Mouse (Mus musculus): ENCODE measurements around the gene Lyst. TPM values are rescaled to one million over a fixed set of nuclear protein-coding genes. Genes with fewer than 3 reads are reported as not detected.

Lyst gene
- polyA plus RNA-seq, 1 experiment from 2014 or later = 2.8 TPM

GRCm38 (mm10) chr13:13808337-13809132 lies 218.3 kb downstream of the Lyst start:
- Histone ChIP-seq H3K4me3 (ENCODE audit: low read depth, low read length) (no peak overlapping the region), H3K27ac (ENCODE audit: low read depth, low read length) (no peak overlapping the region), H3K4me2 (ENCODE audit: low read length) (no peak overlapping the region), H3K9ac (ENCODE audit: low read length) (no peak overlapping the region), H3K9me3 (replicated peaks; ENCODE audit: control insufficient read depth, low read length) (no peaks in the 10 kb centered on the region), H3K36me3 (ENCODE audit: control insufficient read depth, insufficient read depth, low read length) (no peaks in the 10 kb centered on the region), H3K4me1 (ENCODE audit: control insufficient read depth, insufficient read depth, low read length) (no peaks in the 10 kb centered on the region), H3K27me3 (replicated peaks; ENCODE audit: control insufficient read depth, insufficient read depth, low read length) (no peaks in the 10 kb centered on the region)
- ATAC-seq (peak; percentile 69), DNase-seq (ENCODE audit: low spot score) (peak; percentile 61)
- 33% methylated on average over 11 of the region's 11 CpGs for WGBS

DNA sequence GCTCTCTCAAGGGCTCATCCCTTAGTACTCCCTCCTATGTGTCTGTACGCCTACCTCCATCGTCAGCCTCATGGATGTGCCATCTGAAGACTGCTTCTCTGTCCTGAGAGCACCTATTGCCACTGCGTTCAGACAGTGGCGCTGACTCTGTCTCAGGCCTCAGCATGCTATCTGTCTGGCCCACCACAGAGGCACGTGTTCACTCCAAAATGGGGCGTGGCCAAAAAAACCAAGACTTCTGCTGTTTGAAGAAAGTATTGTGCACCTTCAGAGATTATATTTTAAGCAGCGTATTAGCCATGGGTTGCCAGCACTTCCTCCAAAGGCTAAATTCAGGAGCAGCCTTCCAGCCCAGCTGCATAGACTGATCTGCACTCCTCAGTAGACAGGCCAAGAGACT lies 220.7 kb downstream of the Lyst start:
- WGBS = 85% methylated on average over 7 of the region's 7 CpGs

GRCm38 (mm10) chr13:13818696-13819095 lies 228.5 kb downstream of the Lyst start:
- H3K27me3 ChIP-seq (replicated peaks; ENCODE audit: control insufficient read depth, insufficient read depth, low read length) = no peaks in the 10 kb centered on the region
- H3K4me2 ChIP-seq (ENCODE audit: low read length) = no peak overlapping the region
- no peak overlapping the region for H3K9ac ChIP-seq (ENCODE audit: low read length)
- WGBS = 89% methylated on average over 3 of the region's 3 CpGs
- DNase-seq (ENCODE audit: low spot score) (no peak), ATAC-seq (no peak)
- no peaks in the 10 kb centered on the region for H3K4me1 ChIP-seq (ENCODE audit: control insufficient read depth, insufficient read depth, low read length)
- H3K9me3 ChIP-seq (replicated peaks; ENCODE audit: control insufficient read depth, low read length) = no peaks in the 10 kb centered on the region
- H3K27ac ChIP-seq (ENCODE audit: low read depth, low read length) = no peak overlapping the region
- H3K4me3 ChIP-seq (ENCODE audit: low read depth, low read length) = no peak overlapping the region
- no peaks in the 10 kb centered on the region for H3K36me3 ChIP-seq (ENCODE audit: control insufficient read depth, insufficient read depth, low read length)

More for the DNA sequence above, 220.7 kb downstream of the Lyst start:
- Histone ChIP-seq H3K9ac (ENCODE audit: low read length) (no peak overlapping the region), H3K4me2 (ENCODE audit: low read length) (no peak overlapping the region), H3K4me3 (ENCODE audit: low read depth, low read length) (no peak overlapping the region), H3K27me3 (replicated peaks; ENCODE audit: control insufficient read depth, insufficient read depth, low read length) (no peaks in the 10 kb centered on the region), H3K9me3 (replicated peaks; ENCODE audit: control insufficient read depth, low read length) (no peaks in the 10 kb centered on the region), H3K36me3 (ENCODE audit: control insufficient read depth, insufficient read depth, low read length) (no peaks in the 10 kb centered on the region), H3K27ac (ENCODE audit: low read depth, low read length) (no peak overlapping the region), H3K4me1 (ENCODE audit: control insufficient read depth, insufficient read depth, low read length) (no peaks in the 10 kb centered on the region)
- ATAC-seq (no peak), DNase-seq (ENCODE audit: low spot score) (no peak)

DNA sequence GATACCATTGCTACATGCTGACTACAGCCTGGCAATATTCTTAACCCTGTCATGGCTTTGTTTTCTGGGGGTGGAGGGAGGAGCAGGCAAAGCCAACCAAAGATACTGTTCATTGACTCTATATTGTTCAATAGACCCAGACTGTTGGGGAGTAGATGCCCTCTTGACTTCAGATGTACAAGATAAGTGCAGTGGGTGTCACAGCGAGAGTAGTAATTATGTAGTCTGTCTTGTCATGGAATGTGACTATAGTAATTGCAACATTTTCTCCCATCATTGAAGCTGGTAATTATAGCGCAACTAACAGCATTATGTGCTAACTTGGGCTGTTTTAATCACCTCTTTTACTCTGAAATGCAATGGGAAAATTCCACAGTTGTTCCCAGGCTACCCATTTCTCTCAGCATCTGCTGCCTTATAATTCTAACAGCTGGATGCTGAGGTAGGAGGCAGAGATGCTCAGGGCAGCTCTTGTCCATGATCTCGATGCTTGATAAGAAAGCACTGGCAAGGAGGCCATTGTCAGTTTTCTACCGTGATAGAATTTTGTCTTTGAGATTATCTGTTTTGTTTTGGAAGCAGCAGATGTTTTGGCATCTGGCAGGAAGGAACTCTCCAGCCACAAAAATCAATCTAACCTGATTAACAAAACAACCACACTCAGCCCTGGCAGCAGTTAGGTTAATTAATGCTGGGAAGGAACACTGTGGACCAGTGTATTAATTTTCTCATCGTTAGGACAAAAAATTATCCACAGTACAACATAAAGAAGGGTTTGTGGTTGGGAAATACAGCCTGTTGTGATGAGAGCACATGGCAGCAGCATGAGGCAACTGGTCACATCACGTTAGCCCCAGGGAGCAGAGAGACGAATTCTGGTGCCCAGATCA lies 230.3 kb downstream of the Lyst start:
- WGBS = 43% methylated on average over 7 of the region's 7 CpGs
- ATAC-seq (peak; percentile 72; the same call in 1 of the 2 replicates), DNase-seq (ENCODE audit: low spot score) (peak; percentile 41)
- Histone ChIP-seq H3K36me3 (ENCODE audit: control insufficient read depth, insufficient read depth, low read length) (no peaks in the 10 kb centered on the region), H3K9me3 (replicated peaks; ENCODE audit: control insufficient read depth, low read length) (no peaks in the 10 kb centered on the region), H3K9ac (ENCODE audit: low read length) (no peak overlapping the region), H3K4me2 (ENCODE audit: low read length) (no peak overlapping the region), H3K27me3 (replicated peaks; ENCODE audit: control insufficient read depth, insufficient read depth, low read length) (no peaks in the 10 kb centered on the region), H3K4me3 (ENCODE audit: low read depth, low read length) (no peak overlapping the region), H3K4me1 (ENCODE audit: control insufficient read depth, insufficient read depth, low read length) (no peaks in the 10 kb centered on the region), H3K27ac (ENCODE audit: low read depth, low read length) (no peak overlapping the region)

- ATAC-seq (no peak), DNase-seq (ENCODE audit: low spot score) (no peak)
- Histone ChIP-seq H3K4me1 (ENCODE audit: control insufficient read depth, insufficient read depth, low read length) (no peaks in the 10 kb centered on the region), H3K27ac (ENCODE audit: low read depth, low read length) (no peak overlapping the region), H3K9ac (ENCODE audit: low read length) (no peak overlapping the region), H3K36me3 (ENCODE audit: control insufficient read depth, insufficient read depth, low read length) (no peaks in the 10 kb centered on the region), H3K9me3 (replicated peaks; ENCODE audit: control insufficient read depth, low read length) (no peaks in the 10 kb centered on the region), H3K4me3 (ENCODE audit: low read depth, low read length) (no peak overlapping the region), H3K27me3 (replicated peaks; ENCODE audit: control insufficient read depth, insufficient read depth, low read length) (no peaks in the 10 kb centered on the region), H3K4me2 (ENCODE audit: low read length) (no peak overlapping the region)
- WGBS = 89% methylated on average over 7 of the region's 7 CpGs
Observed at GRCm38 (mm10) chr13:13824946-13825345, 234.7 kb downstream of the Lyst start.

- no peak overlapping the region for H3K4me3 ChIP-seq (ENCODE audit: low read depth, low read length)
- no peak for ATAC-seq
- DNase-seq (ENCODE audit: low spot score) = no peak
- H3K4me1 ChIP-seq (ENCODE audit: control insufficient read depth, insufficient read depth, low read length) = no peaks in the 10 kb centered on the region
- H3K9ac ChIP-seq (ENCODE audit: low read length) = no peak overlapping the region
- no peaks in the 10 kb centered on the region for H3K27me3 ChIP-seq (replicated peaks; ENCODE audit: control insufficient read depth, insufficient read depth, low read length)
- H3K4me2 ChIP-seq (ENCODE audit: low read length) = no peak overlapping the region
- H3K9me3 ChIP-seq (replicated peaks; ENCODE audit: control insufficient read depth, low read length) = no peaks in the 10 kb centered on the region
- no peak overlapping the region for H3K27ac ChIP-seq (ENCODE audit: low read depth, low read length)
- H3K36me3 ChIP-seq (ENCODE audit: control insufficient read depth, insufficient read depth, low read length) = no peaks in the 10 kb centered on the region
- 69% methylated on average over 6 of the region's 6 CpGs for WGBS
Observed at GRCm38 (mm10) chr13:13826533-13826932, 236.3 kb downstream of the Lyst start.

GRCm38 (mm10) chr13:13828125-13828524 lies 237.9 kb downstream of the Lyst start:
- ATAC-seq (no peak), DNase-seq (ENCODE audit: low spot score) (no peak)
- no peaks in the 10 kb centered on the region for H3K4me1 ChIP-seq (ENCODE audit: control insufficient read depth, insufficient read depth, low read length)
- no peak overlapping the region for H3K4me3 ChIP-seq (ENCODE audit: low read depth, low read length)
- H3K9me3 ChIP-seq (replicated peaks; ENCODE audit: control insufficient read depth, low read length) = no peaks in the 10 kb centered on the region
- H3K36me3 ChIP-seq (ENCODE audit: control insufficient read depth, insufficient read depth, low read length) = no peaks in the 10 kb centered on the region
- H3K4me2 ChIP-seq (ENCODE audit: low read length) = no peak overlapping the region
- no peak overlapping the region for H3K9ac ChIP-seq (ENCODE audit: low read length)
- 39% methylated on average over 1 of the region's 1 CpGs for WGBS
- H3K27me3 ChIP-seq (replicated peaks; ENCODE audit: control insufficient read depth, insufficient read depth, low read length) = no peaks in the 10 kb centered on the region
- no peak overlapping the region for H3K27ac ChIP-seq (ENCODE audit: low read depth, low read length)

Data from forebrain, embryonic 14.5 days (tissue).